Mouse (Mus musculus): ENCODE results near the gene Col5a1.
A peak's percentile ranks its signal among the peaks of the same experiment; 100 is the strongest.

Col5a1 gene

DNA sequence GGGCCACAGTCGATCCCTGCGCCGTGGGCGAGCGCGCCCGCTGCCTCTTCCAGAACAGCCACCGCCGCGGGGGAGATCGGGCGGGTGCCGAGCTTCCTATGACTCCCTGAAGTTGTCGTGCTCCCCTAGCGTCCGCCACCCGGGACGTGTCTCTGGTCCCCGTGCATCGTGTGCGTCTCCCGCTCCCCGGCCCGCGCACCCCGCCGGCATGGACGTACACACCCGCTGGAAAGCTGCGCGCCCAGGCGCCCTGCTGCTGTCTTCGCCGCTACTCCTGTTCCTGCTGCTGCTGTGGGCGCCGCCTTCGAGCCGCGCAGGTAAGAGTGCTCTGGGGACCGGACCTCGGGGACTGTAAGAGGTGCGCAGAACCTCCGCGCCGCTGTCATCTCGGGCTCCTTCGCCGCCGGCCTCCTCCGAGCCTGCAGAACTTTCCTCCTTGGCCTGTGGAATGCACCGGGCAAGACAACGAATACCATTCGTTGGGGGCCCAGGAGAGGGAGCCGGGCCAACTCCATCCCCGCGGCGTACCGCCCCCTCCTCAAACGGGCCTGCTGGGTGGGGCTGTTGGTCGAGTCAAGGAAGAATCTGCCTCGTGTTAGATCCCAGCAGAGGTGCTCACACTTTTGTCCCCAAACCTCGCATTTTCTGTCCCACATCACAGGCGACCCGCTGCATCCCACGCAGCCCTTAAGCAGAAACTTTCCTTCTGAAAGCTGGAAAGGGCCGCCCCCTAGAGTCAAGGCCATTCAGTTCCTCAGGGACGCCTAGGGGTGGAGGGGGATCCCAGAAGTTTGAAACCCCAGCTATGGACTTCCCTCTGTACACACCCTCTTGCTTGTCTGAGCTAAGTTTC, 609 bp downstream of the Col5a1 start:
- peak; percentile 20 to 32 for DNase-seq

DNA sequence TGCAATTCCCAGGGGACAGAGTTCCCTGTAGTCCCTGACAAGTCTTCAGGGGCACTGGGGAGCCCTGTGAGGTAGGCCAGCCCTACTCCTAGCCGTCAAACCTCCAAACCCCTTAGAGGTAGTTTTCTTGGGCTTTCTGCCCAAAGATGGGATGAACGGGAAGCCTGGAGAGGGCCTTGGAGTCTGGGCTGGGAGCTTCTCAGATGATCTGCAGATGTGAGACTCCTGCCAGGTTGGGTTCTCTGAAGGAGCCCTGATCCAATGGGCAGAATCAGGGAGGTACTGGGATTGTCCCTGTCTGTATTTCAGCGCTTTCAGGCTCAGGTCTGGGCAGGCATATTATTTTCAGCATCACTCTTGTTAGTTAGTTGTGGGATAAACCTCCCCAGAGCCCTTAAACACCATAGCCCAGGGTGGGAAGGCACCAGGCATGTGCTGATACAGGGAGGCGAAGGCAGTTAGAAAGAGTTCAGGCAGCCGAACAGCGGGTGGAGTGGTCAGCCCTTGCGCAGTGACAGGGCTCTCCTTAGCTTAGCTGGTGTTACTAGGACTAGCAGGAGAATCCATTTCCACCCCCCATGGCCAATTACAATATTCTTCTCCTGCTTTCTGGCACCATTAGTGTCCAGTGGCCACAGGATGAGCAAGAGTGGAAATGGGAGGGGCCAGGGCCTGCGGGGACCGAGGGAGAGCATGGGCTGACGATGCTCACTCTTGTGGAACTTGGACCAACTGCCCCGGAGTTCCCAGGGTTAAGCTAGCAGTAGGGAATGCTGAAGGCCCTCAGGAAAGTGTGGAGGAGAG, 1.4 kb downstream of the Col5a1 start:
- DNase-seq, result no peak

DNA sequence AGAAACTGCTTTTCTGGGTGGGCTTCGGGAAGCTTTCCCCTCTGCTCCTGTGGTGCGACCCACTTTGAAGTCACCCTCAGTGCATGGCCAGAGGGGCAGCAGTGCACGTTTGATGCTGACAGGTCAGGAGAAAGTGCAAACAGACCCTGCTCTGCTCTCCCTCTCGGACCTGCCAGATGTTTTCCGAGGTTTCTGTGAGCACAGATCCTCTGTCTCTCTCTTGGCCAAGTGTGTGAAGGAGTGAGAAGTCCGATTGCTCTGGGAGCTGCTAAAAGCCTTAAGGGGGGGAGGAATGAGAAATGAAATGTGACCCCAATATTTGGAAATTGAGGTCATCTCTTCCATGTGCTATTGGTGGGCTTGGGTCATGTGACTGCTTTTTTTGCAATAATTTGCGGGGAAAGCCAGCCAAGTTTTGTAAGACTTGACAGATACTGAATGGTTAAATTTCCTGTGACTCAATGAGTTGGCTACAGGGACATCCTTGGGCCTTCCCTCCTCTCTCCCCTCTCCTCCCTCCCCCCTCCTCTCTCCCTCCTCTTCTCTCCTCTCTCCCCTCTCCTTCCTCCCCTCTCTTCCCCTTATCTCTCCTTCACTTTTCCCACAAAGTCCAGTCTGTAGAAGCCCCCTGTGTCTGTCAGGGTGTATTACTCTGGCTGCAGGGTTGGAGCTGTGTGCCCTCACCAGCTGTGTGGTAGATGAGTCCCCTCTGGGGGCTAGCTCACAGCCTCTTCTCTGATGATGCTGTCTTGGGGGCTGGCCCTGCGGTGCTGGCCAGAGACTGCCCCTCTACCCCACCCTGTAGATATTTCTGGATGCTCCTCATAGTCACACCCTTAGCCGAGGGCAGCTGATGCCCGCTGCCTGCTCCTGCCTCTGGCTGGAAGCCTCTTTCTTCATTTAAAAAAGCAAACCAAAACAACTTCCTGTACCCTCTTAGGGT, 2.6 kb downstream of the Col5a1 start:
- no peak for DNase-seq

GRCm38 (mm10) chr2:27891922-27892541, 5.8 kb downstream of the Col5a1 start:
- no peak for DNase-seq

GRCm38 (mm10) chr2:27893015-27893414, 6.8 kb downstream of the Col5a1 start:
- DNase-seq, result no peak

DNA sequence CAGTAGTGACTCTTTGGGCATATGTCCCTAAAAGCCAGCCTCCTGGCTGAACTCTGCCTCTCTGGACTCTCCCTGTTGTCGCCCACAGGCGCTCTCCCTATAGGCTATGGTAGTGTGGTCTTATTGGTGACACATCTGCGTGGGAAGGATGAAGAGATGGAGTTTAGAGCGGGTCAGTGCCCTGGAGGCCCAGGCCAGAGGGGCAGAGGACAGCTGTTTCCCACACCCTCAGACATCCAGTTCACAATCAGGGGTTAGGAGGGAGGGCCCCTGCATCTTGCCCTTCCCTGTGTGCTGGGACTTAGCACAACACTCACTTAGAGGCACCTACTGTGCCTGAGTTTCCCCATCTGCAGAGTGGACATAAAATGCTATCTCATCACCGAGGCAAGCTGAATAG, 8.8 kb downstream of the Col5a1 start:
- DNase-seq, result no peak

DNA sequence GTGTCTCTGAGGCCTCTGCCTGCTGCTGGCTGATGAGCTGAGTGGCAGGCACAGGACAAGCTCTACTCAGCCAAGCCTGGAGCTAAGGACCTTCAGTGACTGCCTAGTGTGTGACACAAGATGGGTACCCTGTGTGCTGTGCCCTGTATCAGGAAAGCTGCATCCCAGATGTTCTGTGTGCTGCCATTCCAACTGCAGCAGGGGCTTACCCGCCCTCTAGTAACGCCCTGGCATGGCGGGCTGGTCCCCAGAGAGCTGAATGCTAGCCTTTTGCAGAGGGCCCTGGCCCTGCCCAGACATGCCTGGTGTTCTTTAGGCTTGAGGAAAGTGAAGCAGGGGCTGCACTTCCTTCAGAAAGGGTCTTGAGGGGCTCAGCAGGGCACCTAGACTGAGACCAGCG, 9.4 kb downstream of the Col5a1 start:
- DNase-seq, result no peak

GRCm38 (mm10) chr2:27897161-27897560, 10.9 kb downstream of the Col5a1 start:
- no peak for DNase-seq

- peak; percentile 31 to 59 for DNase-seq
Observed at GRCm38 (mm10) chr2:27899894-27900293, 13.7 kb downstream of the Col5a1 start.

DNA sequence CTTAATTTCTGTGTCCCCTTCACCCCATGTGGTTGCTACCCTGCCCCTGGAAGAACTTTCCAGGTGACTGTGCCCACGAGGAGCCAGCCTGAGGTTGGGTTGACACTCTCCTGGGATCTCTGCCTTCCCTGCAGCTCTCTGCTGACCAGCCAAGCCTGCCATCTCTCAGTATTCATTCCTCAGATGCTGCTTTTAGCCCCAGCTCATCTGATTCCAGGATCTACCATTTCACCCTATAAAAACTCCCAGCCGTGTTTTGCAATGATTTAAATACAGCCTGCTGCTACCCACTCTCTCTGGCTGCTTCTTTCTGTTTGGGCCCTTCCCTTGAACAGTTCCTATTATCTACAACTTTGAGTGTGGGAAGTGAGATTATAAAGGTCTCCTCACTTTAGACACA, 14.9 kb downstream of the Col5a1 start:
- no peak for DNase-seq

- no peak for DNase-seq
Observed at GRCm38 (mm10) chr2:27901525-27902245, 15.5 kb downstream of the Col5a1 start.

- DNase-seq, result peak in 1 of 2 experiments; percentile 24
Observed at GRCm38 (mm10) chr2:27902318-27902717, 16.1 kb downstream of the Col5a1 start.

DNA sequence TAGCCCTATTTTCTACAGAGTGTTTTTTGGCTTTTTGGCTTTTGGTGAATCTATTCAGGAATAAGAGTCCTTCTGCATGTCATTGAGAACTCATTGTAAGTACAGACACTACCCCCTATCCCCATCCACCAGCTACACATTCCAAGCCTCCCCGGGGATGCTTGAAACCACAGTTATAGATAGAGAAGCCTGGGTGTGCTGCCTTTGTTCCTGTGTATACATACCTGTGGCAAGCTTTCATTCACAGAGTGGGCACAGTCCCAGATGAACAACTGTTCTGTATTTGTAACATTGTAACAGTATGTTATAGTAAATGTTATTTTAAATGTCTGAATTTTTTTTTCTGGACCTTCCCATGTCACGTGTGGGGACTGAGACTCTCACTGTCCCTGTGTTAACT, 19.2 kb downstream of the Col5a1 start:
- DNase-seq, result no peak

- no peak for DNase-seq
Observed at GRCm38 (mm10) chr2:27910501-27910900, 24.3 kb downstream of the Col5a1 start.

DNA sequence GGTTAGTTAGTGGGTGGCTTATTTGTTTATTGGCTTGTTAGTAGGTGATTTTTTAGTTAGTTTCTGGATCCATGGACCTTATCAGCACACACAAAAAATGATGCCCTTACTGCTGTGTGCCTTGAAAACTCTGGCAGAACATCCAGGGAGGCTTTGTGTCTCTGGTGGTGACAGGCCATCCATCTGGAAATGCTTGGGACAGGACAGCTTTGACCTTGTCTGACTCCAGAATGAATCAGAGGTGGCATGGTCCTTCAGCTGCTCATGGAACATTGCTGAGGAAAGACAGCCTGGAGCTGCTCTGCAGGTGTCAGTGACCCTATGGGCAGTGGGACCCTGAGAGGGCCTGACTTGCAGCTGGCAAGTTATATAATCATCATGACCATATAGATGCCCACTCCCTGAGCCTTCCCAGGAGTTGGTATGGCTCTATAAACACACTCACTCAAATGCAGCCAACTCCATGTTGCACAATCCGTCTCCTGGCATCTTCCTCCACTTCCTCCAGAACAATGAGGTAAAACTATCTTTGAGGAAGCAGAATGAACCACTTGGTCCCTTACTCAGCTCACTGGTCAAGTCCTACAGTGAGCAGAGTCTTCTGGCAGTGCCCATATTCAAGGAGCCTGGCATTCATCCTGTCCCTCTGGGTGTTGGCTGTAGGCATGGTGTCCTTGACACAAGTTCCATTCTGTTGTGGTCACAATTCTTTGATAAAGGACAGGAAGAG, 26.5 kb downstream of the Col5a1 start:
- DNase-seq, result no peak

DNA sequence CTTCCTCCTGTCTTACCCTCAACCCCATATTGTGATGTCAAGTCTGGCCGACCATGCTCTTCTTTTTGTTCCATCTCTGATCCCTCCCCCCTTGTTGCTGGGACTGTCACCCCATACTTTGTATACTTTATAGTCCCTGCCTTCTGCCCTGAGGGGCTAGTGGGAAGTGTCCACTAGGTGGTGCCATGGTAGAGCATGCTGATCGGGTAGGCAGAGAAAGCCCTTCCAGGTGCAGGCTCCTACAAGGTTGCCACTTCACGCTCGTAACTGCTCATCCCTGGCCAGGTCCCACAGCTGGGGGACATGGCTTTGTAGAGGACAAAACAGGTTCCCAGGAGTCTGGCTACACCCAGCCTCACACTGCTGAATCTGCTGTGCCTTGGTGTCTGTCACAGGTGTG, 29.5 kb downstream of the Col5a1 start:
- peak in 1 of 2 experiments; percentile 54 for DNase-seq

DNA sequence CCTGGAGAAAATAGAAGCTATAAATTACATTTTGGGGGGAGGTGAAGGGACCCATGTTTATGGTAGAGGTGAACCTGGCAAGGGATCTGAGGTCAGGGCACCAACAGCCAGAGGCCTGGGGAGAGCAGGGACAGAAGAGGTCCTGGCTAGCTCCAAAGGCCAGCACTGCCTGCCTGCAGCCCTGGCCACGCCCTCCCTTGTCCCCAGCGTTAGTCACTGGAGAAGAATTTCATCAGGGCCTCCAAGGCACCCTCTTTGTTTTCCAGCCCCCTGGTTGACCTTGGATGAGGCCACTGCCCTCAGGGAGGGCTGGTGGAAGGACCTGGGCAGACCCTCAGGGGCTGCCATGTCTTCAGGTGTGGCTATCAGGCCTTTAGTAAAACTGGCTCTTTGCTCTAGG, 30.1 kb downstream of the Col5a1 start:
- DNase-seq, result no peak

GRCm38 (mm10) chr2:27917177-27917576, 31.0 kb downstream of the Col5a1 start:
- DNase-seq, result no peak

GRCm38 (mm10) chr2:27918106-27918505, 31.9 kb downstream of the Col5a1 start:
- DNase-seq, result peak; percentile 66 to 74

DNA sequence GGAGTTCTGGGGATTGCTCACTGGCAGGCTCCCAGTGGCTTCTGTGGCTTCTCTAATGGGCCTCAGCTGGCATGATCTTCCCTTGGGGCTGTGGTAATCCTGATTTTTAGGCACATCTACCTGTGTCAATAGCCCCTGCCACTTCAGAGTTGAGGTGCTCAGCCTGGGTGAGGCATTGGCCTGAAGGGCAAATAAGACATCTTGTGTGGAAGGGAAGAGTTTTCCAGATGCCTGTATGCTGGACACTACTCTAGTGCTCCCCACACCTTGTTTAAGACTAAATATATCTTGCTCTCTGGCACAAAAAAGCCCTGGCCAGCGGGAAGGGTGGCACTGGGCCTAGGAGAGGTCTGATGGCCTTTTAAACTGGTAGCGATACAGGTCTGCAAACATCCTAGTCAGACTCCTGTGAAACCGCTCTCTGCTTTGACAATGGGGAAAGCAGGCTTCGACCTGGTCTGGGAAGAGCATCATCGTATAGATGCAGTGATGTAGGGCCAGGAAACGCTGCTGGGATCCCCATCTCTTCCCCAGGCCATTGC, 33.2 kb downstream of the Col5a1 start:
- DNase-seq, result peak; percentile 45 to 49

- DNase-seq, result no peak
Observed at GRCm38 (mm10) chr2:27922053-27922452, 35.8 kb downstream of the Col5a1 start.

Measured in cerebellum, postnatal 25 days (tissue).